Mouse (Mus musculus) liver, embryonic 15.5 days (tissue): Measurements from ENCODE around the gene Lekr1. TPM values are rescaled to one million over a fixed set of nuclear protein-coding genes. Genes with fewer than 3 reads are reported as not detected.

Source experiments
- ATAC-seq: fragments of 200-750 bp; cut with Nextera tagmentation; 2 replicates; pipeline ENCODE4 v1.8.0; 2017; ENCODE audit warnings: moderate number of reproducible peaks, mild to moderate bottlenecking, moderate library complexity; ENCODE audit not compliant: insufficient read depth
- H3K27ac ChIP-seq: fragments of 300-500 bp; sonication (generic); replicated peaks from 2 replicates; pipeline ENCODE4 v1.5.1; 2015; ENCODE audit warnings: mild to moderate bottlenecking, inconsistent platforms
- H3K27me3 ChIP-seq: fragments of 300-500 bp; sonication (generic); 2 replicates; pipeline ENCODE4 v1.6.1; 2015; ENCODE audit warnings: mild to moderate bottlenecking, inconsistent platforms
- H3K36me3 ChIP-seq: fragments of 300-500 bp; sonication (generic); replicated peaks from 2 replicates; pipeline ENCODE4 v1.6.1; 2015; ENCODE audit warnings: moderate library complexity, mild to moderate bottlenecking, inconsistent platforms
- H3K4me1 ChIP-seq: fragments of 300-500 bp; sonication (generic); replicated peaks from 2 replicates; pipeline ENCODE4 v1.6.1; 2015; ENCODE audit warnings: inconsistent platforms
- H3K4me2 ChIP-seq: fragments of 300-500 bp; sonication (generic); 2 replicates; pipeline ENCODE4 v1.6.1; 2015; ENCODE audit warnings: moderate library complexity, mild to moderate bottlenecking, inconsistent platforms
- H3K4me3 ChIP-seq: fragments of 300-500 bp; sonication (generic); replicated peaks from 2 replicates; pipeline ENCODE4 v1.5.1; 2015; ENCODE audit warnings: mild to moderate bottlenecking, inconsistent platforms
- H3K9ac ChIP-seq: fragments of 300-500 bp; sonication (generic); 2 replicates; pipeline ENCODE4 v1.6.1; 2015; ENCODE audit warnings: moderate library complexity, mild to moderate bottlenecking, inconsistent platforms
- H3K9me3 ChIP-seq: fragments of 300-500 bp; sonication (generic); replicated peaks from 2 replicates; pipeline ENCODE4 v1.6.1; 2016; ENCODE audit warnings: inconsistent platforms
- WGBS: fragments of 180-500 bp; shearing (Covaris S2); methylation state at CpG from one replicate; pipeline ENCODE4 v1.1.7; 2015; ENCODE audit warnings: mixed read lengths; ENCODE audit not compliant: insufficient replicate concordance; 5-methylcytosine and 5-hydroxymethylcytosine counted together
- polyA plus RNA-seq: library from polyadenylated mRNA; unstranded; fragments of >200 nt; fragmentation: Nextera tagmentation; extraction: Ambion mirVana; gene quantifications from 2 replicates; pipeline ENCODE4 v1.2.1, GENCODE M21; 2015

The Lekr1 gene
- polyA plus RNA-seq, 1 experiment from 2014 or later = 0.88 TPM

DNA sequence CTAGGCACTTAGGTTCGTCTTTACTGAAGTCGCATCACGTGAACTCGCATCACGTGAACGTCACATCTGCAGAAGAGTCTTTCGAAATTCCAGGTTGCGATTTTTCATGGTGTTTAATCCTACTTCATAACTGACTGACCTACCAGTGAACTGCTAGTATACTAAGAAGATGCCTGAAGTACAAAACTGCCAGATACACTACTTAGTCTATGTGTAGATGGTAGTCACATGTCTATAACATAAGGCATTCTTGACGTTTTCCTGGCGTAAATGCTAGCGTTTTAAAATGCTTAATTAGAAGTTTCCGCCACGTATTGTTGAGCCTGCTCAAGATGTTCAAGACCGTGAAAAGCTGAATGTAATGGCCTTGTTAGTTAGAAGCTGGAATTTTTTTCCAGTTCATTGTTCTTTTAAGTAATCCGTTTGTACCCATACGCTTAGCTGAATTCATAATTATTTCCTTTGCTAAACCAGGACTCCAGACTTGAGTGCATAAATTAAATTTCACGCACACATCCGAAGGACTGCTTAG, 7.9 kb upstream of the Lekr1 start:
- Histone ChIP-seq H3K4me3 (peak overlapping the region; percentile 60; the same call in 1 of the 2 replicates), H3K4me1 (peaks cover 10% of the 10 kb centered on the region; the same call in 1 of the 2 replicates), H3K27ac (no peak overlapping the region), H3K36me3 (no peaks in the 10 kb centered on the region), H3K9me3 (no peaks in the 10 kb centered on the region), H3K4me2 (peak overlapping the region; percentile 77), H3K9ac (no peak overlapping the region; the same call in 1 of the 2 replicates), H3K27me3 (peaks cover 53% of the 10 kb centered on the region)
- ATAC-seq = no peak
- 16% methylated on average over 18 of the region's 18 CpGs for WGBS

DNA sequence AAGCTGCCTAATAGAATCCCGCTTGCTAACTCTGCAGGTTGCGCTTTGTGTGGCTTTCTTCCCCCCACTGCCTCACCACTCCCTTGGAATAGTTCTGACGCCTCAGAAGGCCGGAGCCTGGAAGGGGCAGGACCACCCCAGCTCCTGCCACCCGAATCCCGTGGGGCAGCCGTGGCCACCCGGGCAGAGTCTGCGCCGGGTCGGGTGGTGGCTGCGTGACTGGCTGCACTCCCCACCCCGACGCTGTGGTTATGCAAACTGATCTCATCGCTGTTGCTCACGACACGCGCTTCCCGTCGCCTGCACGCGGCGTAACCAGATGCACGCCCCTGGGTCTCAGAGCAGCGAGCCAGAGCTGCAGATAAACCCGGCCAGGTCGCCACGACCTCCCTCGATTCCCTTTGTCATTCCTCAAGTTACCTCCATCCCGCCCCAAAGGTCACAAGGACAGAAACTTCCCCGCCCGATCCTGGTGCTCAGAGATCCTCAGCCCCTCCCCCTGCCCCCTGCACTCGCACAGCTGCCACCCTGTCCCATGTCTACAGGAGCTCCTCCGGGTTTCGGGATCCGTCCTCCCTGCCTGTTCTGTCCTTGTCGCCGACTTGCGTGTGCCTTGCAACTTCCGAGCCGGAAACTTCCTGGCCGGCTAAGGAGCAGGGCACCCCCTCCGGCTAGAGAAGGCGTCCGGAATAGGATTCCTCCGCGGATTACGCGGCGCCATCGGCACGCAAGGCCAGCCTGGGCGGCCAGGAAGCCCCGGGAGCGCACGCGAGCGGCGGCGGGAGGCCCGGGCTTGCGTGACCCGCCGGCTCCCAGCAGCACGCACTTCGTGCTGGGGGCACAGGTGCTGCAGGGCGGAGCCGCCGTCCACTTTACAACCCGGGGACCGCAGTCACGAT, 7.1 kb upstream of the Lekr1 start:
- peak overlapping the region; percentile 60 for H3K4me3 ChIP-seq
- under 1% methylated on average over 72 of the region's 72 CpGs for WGBS
- ATAC-seq = peak; percentile 58
- H3K36me3 ChIP-seq = no peaks in the 10 kb centered on the region
- 0 out of 2 replicates have a peak overlapping the region, but pooled peaks have one; percentile 6 for H3K27ac ChIP-seq
- peak overlapping the region; percentile 39 for H3K9ac ChIP-seq
- H3K4me1 ChIP-seq = peaks cover 10% of the 10 kb centered on the region; the same call in 1 of the 2 replicates
- H3K9me3 ChIP-seq = no peaks in the 10 kb centered on the region
- peaks cover 53% of the 10 kb centered on the region for H3K27me3 ChIP-seq
- peak overlapping the region; percentile 77 for H3K4me2 ChIP-seq

DNA sequence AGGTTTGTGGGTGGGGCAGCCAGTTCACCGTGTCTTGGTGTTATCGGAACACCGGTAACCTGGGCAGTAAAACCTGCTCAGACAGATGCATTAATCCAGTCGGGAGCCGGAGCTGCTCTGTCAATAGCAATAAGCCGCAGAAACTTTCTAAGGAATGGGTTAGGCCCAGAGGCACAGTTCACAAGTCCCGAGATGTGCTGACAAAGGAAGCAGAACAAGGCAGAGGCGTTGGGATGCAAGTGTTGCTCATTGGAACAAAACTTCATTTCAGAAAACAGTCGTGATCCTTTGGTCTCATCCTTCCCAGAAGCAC, 6.5 kb upstream of the Lekr1 start:
- WGBS = 6% methylated on average over 9 of the region's 9 CpGs
- ATAC-seq = no peak
- no peaks in the 10 kb centered on the region for H3K36me3 ChIP-seq
- peak overlapping the region; percentile 39 for H3K9ac ChIP-seq
- H3K27me3 ChIP-seq = peaks cover 53% of the 10 kb centered on the region
- H3K27ac ChIP-seq = 0 out of 2 replicates have a peak overlapping the region, but pooled peaks have one; percentile 6
- peak overlapping the region; percentile 77 for H3K4me2 ChIP-seq
- no peaks in the 10 kb centered on the region for H3K9me3 ChIP-seq
- H3K4me1 ChIP-seq = peaks cover 10% of the 10 kb centered on the region; the same call in 1 of the 2 replicates
- H3K4me3 ChIP-seq = peak overlapping the region; percentile 60

DNA sequence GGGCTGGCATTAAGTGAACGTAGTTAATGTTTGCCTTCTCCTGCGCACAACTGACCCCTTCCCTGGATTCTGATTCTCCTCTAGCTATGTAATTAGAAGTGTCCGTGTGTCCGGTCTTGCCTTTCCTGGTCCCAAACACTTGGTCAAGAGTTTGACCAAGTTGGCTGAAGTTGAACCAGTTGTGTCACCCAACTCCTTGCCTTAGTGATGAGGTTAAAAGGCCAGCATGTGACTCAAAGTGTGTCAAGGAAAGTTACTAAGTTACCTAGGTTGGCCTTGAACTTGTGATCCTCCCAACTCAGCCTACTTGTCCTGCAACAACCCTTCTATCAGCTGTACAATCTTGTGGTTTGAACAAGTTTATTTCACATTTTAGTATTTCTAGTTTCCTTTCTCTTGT, 5.7 kb upstream of the Lekr1 start:
- H3K36me3 ChIP-seq = no peaks in the 10 kb centered on the region
- H3K27me3 ChIP-seq = peaks cover 53% of the 10 kb centered on the region
- H3K4me1 ChIP-seq = peaks cover 10% of the 10 kb centered on the region; the same call in 1 of the 2 replicates
- H3K4me3 ChIP-seq = no peak overlapping the region
- WGBS = 86% methylated on average over 4 of the region's 4 CpGs
- H3K27ac ChIP-seq = no peak overlapping the region
- H3K9ac ChIP-seq = no peak overlapping the region
- ATAC-seq = no peak
- no peaks in the 10 kb centered on the region for H3K9me3 ChIP-seq
- no peak overlapping the region for H3K4me2 ChIP-seq

DNA sequence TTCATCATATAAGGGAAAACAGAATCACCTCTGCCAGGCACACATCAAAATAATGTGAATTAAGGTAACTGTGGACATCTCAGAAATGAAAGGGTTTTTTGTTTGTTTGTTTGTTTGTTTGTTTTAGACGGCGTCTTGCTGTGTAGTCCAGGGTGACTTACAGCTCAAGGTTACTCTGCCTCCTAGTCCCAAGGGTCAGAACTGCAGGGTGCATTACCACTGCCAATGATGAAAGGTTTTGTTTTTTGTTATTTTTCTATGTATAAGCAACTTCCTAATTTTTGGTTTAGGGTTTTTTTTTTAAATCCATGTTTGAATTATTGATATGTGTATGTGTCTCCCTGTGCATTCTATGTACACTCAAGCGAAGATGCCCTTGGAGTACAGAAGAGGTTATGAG, 4.3 kb upstream of the Lekr1 start:
- 55% methylated on average over 3 of the region's 3 CpGs for WGBS
- Histone ChIP-seq H3K36me3 (no peaks in the 10 kb centered on the region), H3K27me3 (peaks cover 41% of the 10 kb centered on the region), H3K4me3 (no peak overlapping the region), H3K27ac (no peak overlapping the region), H3K4me1 (peaks cover 15% of the 10 kb centered on the region; the same call in 1 of the 2 replicates), H3K9me3 (no peaks in the 10 kb centered on the region), H3K4me2 (no peak overlapping the region), H3K9ac (no peak overlapping the region)
- ATAC-seq = no peak

DNA sequence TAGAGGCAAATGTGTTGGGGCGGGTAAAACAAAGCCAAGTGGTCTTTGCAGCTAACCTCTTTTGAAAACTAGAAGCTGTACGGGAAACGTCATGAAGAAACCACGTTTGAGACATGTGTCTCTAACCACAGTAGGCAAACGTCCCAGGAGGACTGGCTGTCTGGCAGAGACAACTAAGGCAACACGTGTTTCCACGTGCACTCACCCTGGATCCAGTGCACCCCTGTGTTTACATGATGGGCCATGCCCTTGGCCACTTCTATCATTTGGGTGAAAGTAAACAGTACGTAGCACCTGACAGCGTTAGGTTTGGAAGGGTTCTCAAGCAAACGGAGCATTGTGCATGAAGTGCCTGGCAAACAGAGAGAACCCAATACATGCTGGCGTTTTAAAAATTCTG, 2.9 kb upstream of the Lekr1 start:
- WGBS = 36% methylated on average over 11 of the region's 11 CpGs
- Histone ChIP-seq H3K4me1 (peaks cover 15% of the 10 kb centered on the region; the same call in 1 of the 2 replicates), H3K27me3 (peaks cover 28% of the 10 kb centered on the region), H3K4me2 (no peak overlapping the region), H3K9me3 (no peaks in the 10 kb centered on the region), H3K4me3 (no peak overlapping the region), H3K36me3 (no peaks in the 10 kb centered on the region), H3K27ac (no peak overlapping the region), H3K9ac (no peak overlapping the region)
- ATAC-seq = no peak

DNA sequence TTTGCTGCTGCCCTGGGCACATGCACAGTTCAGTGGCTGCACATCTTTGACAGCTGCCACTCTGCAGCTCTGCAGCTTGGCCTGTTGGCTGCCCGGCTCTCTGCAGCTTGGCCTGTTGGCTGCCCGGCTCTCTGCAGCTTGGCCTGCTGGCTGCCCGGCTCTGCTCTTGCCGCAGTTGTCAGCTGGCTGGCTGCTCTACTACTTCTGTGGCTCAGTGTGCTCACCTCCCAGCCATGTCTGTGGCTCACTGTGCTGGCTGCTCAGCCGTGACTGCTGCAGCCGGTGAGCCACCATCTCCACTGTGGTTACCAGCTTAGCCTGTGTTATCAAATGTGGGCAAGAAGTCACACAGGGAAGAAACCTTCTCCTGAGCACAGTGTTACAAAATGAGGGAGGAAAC, 4.2 kb downstream of the Lekr1 start:
- Histone ChIP-seq H3K36me3 (no peaks in the 10 kb centered on the region), H3K27me3 (no peaks in the 10 kb centered on the region), H3K4me3 (no peak overlapping the region), H3K27ac (no peak overlapping the region), H3K9me3 (no peaks in the 10 kb centered on the region), H3K4me2 (no peak overlapping the region), H3K9ac (no peak overlapping the region), H3K4me1 (0 out of 2 replicates have a peak, but pooled peaks cover 5% of the 10 kb centered on the region)
- WGBS = 56% methylated on average over 6 of the region's 6 CpGs
- no peak for ATAC-seq

DNA sequence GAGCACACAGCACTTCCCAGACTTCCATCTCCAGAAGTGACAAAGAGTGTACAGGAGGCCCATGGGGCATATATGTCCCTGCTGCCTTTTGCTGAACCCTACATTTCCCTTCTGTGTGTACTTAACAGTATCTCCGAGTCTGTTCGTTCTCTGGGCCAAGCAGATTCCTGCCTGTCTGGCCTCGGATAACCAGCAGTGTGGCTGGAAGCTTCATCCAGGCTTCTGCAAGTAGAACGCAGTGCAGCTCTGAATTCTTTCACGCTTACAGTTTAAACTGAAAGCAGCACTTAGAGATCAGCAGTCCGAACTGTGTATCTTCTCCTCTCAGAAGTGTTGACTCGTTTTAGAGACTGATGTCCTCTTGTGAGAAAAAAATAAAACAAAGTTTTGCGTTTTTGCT, 7.7 kb downstream of the Lekr1 start:
- WGBS = 51% methylated on average over 8 of the region's 8 CpGs
- Histone ChIP-seq H3K27ac (no peak overlapping the region), H3K4me3 (no peak overlapping the region), H3K36me3 (no peaks in the 10 kb centered on the region), H3K27me3 (no peaks in the 10 kb centered on the region), H3K4me1 (no peaks in the 10 kb centered on the region), H3K9me3 (no peaks in the 10 kb centered on the region), H3K4me2 (no peak overlapping the region), H3K9ac (no peak overlapping the region)
- ATAC-seq = no peak

DNA sequence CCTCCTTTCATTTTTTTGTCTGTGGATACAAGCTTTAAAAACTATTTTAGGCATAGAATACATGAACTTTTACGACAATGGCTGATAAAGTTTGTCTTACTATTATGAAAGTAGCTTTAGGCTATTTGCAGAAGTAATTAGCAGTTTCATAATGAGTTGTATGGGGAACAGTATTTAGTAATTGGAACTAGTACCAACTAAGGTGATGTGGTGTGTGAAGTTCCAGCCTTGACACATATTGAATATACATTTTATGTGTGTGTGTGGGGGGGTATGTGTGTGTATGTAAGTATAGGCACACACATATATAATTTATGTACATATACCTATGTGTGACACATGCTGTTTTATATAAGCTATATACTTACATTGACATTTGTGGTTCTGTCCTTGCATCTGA, 14.6 kb downstream of the Lekr1 start:
- Histone ChIP-seq H3K4me3 (no peak overlapping the region), H3K9ac (no peak overlapping the region), H3K27ac (no peak overlapping the region), H3K9me3 (no peaks in the 10 kb centered on the region), H3K36me3 (no peaks in the 10 kb centered on the region), H3K27me3 (no peaks in the 10 kb centered on the region), H3K4me2 (no peak overlapping the region), H3K4me1 (no peaks in the 10 kb centered on the region)
- 48% methylated on average over 1 of the region's 1 CpGs for WGBS
- ATAC-seq = no peak

DNA sequence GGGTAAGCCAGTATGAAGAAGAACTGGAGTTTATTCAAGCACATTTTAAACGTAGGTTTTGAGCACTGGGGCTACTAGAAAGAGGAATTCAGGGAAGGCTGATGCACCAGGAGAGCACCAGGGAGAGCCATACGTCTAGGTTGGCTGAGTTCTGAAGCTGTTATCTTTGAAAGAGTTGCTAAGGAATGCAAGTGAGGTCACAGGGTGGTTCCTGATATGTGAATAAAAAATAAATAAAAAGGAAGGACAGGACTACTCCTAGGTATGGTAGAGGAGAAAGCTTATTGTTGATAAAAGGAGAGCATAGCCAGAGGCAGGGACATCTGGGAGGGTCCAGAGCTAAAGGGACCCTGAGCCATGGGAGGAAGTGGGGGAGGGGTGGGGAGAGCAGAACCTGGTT, 23.7 kb downstream of the Lekr1 start:
- Histone ChIP-seq H3K4me3 (no peak overlapping the region), H3K9me3 (no peaks in the 10 kb centered on the region), H3K4me1 (no peaks in the 10 kb centered on the region), H3K4me2 (no peak overlapping the region), H3K36me3 (no peaks in the 10 kb centered on the region), H3K27ac (no peak overlapping the region), H3K9ac (no peak overlapping the region), H3K27me3 (no peaks in the 10 kb centered on the region)
- ATAC-seq = no peak
- 23% methylated on average over 2 of the region's 2 CpGs for WGBS

DNA sequence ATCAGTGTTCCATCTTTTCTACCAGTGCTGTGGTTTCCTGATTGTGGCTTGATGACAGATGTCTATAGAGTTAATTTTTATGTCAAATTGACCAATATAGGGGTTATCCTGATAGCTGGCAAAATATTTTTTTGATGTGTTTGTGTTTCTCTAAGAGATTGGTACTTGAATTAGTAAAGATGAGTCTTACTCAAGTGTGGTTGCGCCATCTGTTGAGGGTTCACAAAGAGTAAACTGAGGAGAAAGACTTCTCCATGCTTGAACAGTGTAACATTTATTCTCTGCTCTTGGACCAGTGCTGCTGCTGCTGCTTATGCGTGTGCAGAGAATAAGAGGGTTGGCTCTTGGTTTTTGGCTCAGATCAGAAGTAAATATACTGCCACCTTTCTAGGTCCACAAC, 24.8 kb downstream of the Lekr1 start:
- Histone ChIP-seq H3K9me3 (no peaks in the 10 kb centered on the region), H3K9ac (no peak overlapping the region), H3K27me3 (no peaks in the 10 kb centered on the region), H3K4me3 (no peak overlapping the region), H3K4me2 (no peak overlapping the region), H3K27ac (no peak overlapping the region), H3K36me3 (no peaks in the 10 kb centered on the region), H3K4me1 (no peaks in the 10 kb centered on the region)
- no peak for ATAC-seq
- WGBS = 61% methylated on average over 2 of the region's 2 CpGs
